Mouse (Mus musculus): ENCODE measurements around the gene Nfyc.
A peak's percentile ranks its signal among the peaks of the same experiment; 100 is the strongest.

Nfyc gene

GRCm38 (mm10) chr4:120755299-120755698 is 76.1 kb downstream of the Nfyc start:
- peak; percentile 57 for DNase-seq (ENCODE audit: low read depth, low spot score)

- DNase-seq (ENCODE audit: low read depth, low spot score): no peak
Observed at GRCm38 (mm10) chr4:120749601-120750000, 81.8 kb downstream of the Nfyc start.

- DNase-seq (ENCODE audit: low read depth, low spot score): no peak
Observed at GRCm38 (mm10) chr4:120747941-120748866, 83.2 kb downstream of the Nfyc start, which contains the start of gene Kcnq4. Gene Kcnq4, minus strand, starts transcription at chr4:120748612.

- no peak for DNase-seq (ENCODE audit: low read depth, low spot score)
Observed at GRCm38 (mm10) chr4:120747243-120747792, 84.1 kb downstream of the Nfyc start.

GRCm38 (mm10) chr4:120746552-120747150 is 84.7 kb downstream of the Nfyc start:
- DNase-seq (ENCODE audit: low read depth, low spot score): no peak

- DNase-seq (ENCODE audit: low read depth, low spot score): no peak
Observed at GRCm38 (mm10) chr4:120745731-120746551, 85.4 kb downstream of the Nfyc start.

GRCm38 (mm10) chr4:120743636-120744035 is 87.7 kb downstream of the Nfyc start:
- no peak for DNase-seq (ENCODE audit: low read depth, low spot score)

- no peak for DNase-seq (ENCODE audit: low read depth, low spot score)
Observed at GRCm38 (mm10) chr4:120741303-120741702, 90.1 kb downstream of the Nfyc start.

GRCm38 (mm10) chr4:120734012-120734622 is 97.3 kb downstream of the Nfyc start:
- no peak for DNase-seq (ENCODE audit: low read depth, low spot score)

GRCm38 (mm10) chr4:120732737-120733136 is 98.6 kb downstream of the Nfyc start:
- no peak for DNase-seq (ENCODE audit: low read depth, low spot score)

GRCm38 (mm10) chr4:120731030-120731644 is 100.2 kb downstream of the Nfyc start:
- peak; percentile 62 for DNase-seq (ENCODE audit: low read depth, low spot score)

GRCm38 (mm10) chr4:120730574-120730973 is 100.8 kb downstream of the Nfyc start:
- DNase-seq (ENCODE audit: low read depth, low spot score): no peak

- no peak for DNase-seq (ENCODE audit: low read depth, low spot score)
Observed at GRCm38 (mm10) chr4:120730146-120730545, 101.2 kb downstream of the Nfyc start.

GRCm38 (mm10) chr4:120729441-120729840 is 101.9 kb downstream of the Nfyc start:
- DNase-seq (ENCODE audit: low read depth, low spot score): no peak

- DNase-seq (ENCODE audit: low read depth, low spot score): no peak
Observed at GRCm38 (mm10) chr4:120727842-120728241, 103.5 kb downstream of the Nfyc start.

- no peak for DNase-seq (ENCODE audit: low read depth, low spot score)
Observed at GRCm38 (mm10) chr4:120726174-120726573, 105.2 kb downstream of the Nfyc start.

GRCm38 (mm10) chr4:120725516-120726090 is 105.8 kb downstream of the Nfyc start:
- DNase-seq (ENCODE audit: low read depth, low spot score): no peak

GRCm38 (mm10) chr4:120721574-120721973 is 109.8 kb downstream of the Nfyc start:
- no peak for DNase-seq (ENCODE audit: low read depth, low spot score)

GRCm38 (mm10) chr4:120719152-120719551 is 112.2 kb downstream of the Nfyc start:
- no peak for DNase-seq (ENCODE audit: low read depth, low spot score)

GRCm38 (mm10) chr4:120717591-120717990 is 113.8 kb downstream of the Nfyc start:
- no peak for DNase-seq (ENCODE audit: low read depth, low spot score)

All from embryo, embryonic 11.5 days (tissue).